Mouse (Mus musculus) liver, embryonic 16.5 days (tissue): ENCODE measurements at regions not wholly inside any gene's neighbourhood (a gene's known extent, or its start where the extent isn't known, plus 50 kb on each side); places are given as distances from the start of the nearest gene placed in this dataset.

Experiments used
- ATAC-seq: fragments of 200-750 bp; cut with Nextera tagmentation; 2 replicates; pipeline ENCODE4 v1.8.0; 2017; ENCODE audit warnings: low read depth, mild to moderate bottlenecking, moderate number of reproducible peaks, moderate library complexity
- H3K27ac ChIP-seq: fragments of 300-500 bp; sonication (generic); 2 replicates; pipeline ENCODE4 v1.5.1; 2014; ENCODE audit warnings: mild to moderate bottlenecking, low read length
- H3K27me3 ChIP-seq: fragments of 300-500 bp; sonication (generic); 2 replicates; pipeline ENCODE4 v1.6.1; 2014; ENCODE audit warnings: low read depth, low read length, mixed read lengths; ENCODE audit not compliant: control insufficient read depth, insufficient read depth
- H3K36me3 ChIP-seq: fragments of 300-500 bp; sonication (generic); 2 replicates; pipeline ENCODE4 v1.6.1; 2014; ENCODE audit warnings: mild to moderate bottlenecking; ENCODE audit not compliant: control insufficient read depth, insufficient read depth
- H3K4me1 ChIP-seq: fragments of 300-500 bp; sonication (generic); 2 replicates; pipeline ENCODE4 v1.6.1; 2014; ENCODE audit warnings: low read depth, low read length, mixed read lengths; ENCODE audit not compliant: control insufficient read depth
- H3K4me2 ChIP-seq: fragments of 300-500 bp; sonication (generic); 2 replicates; pipeline ENCODE4 v1.6.1; 2014; ENCODE audit warnings: low read depth, low read length, mixed read lengths
- H3K4me3 ChIP-seq: fragments of 300-500 bp; sonication (generic); 2 replicates; pipeline ENCODE4 v1.5.1; 2014; ENCODE audit warnings: low read depth, mild to moderate bottlenecking, low read length
- H3K9ac ChIP-seq: fragments of 300-500 bp; sonication (generic); 2 replicates; pipeline ENCODE4 v1.6.1; 2014; ENCODE audit warnings: low read depth, low read length
- H3K9me3 ChIP-seq: fragments of 300-500 bp; sonication (generic); replicated peaks from 2 replicates; pipeline ENCODE4 v1.6.1; 2016; ENCODE audit warnings: low read length; ENCODE audit not compliant: control insufficient read depth
- WGBS: fragments of 180-500 bp; shearing (Covaris S2); extraction: QIAGEN DNeasy Blood & Tissue Kit; methylation state at CpG from one replicate; pipeline ENCODE4 v1.1.7; 2014; ENCODE audit not compliant: insufficient replicate concordance; 5-methylcytosine and 5-hydroxymethylcytosine counted together

DNA sequence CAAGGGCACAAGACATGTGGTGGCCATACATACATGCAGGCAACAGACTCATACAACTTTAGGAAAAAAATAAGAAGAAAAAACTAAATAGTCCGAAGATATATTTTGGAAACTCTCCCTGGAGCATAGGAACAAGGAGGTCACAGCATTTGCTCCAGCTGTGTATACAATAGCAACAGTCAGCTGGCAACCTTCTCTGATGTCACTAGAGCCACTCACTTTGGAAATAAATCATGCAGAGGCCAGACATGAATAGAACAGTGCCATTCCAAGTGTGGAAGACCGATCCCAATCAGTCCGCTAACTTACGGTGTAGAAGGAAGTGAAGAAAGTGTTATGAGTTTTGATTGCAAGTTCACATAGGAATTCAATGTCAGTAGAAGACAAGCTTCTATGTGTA is 132.8 kb downstream of the Lca5 start:
- no peak for ATAC-seq
- WGBS, result 75% methylated on average over 4 of the region's 4 CpGs
- H3K27me3 ChIP-seq, result no peaks in the 10 kb centered on the region
- H3K27ac ChIP-seq, result no peak overlapping the region
- H3K9me3 ChIP-seq, result no peaks in the 10 kb centered on the region
- H3K9ac ChIP-seq, result no peak overlapping the region
- H3K4me3 ChIP-seq, result no peak overlapping the region
- no peaks in the 10 kb centered on the region for H3K36me3 ChIP-seq
- H3K4me2 ChIP-seq, result no peak overlapping the region
- H3K4me1 ChIP-seq, result no peaks in the 10 kb centered on the region

DNA sequence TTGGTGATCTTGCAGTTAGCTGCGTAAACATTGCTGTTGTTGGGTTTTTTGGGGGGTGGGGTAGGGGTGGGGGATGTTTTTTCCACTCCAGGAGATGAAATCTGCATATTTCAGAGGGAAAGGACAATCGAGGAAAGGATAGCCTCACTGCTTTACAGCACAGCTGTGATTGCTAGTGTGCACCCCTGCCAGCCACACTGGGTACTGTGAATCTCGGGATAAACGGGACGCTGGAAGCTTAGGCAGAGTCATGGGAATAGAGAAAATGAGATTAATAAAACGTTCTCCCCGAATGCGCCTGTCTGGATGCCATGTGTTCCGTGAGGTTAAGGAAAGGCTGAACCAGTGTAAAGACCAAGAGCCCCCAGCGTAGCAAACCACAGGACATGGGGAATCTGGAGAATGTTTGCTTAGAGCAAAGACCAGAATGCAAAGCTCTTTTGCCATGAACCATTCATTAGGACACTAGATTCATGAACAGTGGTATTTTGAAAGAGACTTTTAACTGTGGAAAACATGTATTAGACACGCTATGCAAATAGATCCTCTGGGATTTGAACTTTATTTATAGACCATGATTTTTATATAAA is 133.5 kb downstream of the Lca5 start:
- Histone ChIP-seq H3K4me3 (no peak overlapping the region), H3K4me2 (no peak overlapping the region), H3K36me3 (no peaks in the 10 kb centered on the region), H3K4me1 (no peaks in the 10 kb centered on the region), H3K27me3 (no peaks in the 10 kb centered on the region), H3K27ac (no peak overlapping the region), H3K9me3 (no peaks in the 10 kb centered on the region), H3K9ac (no peak overlapping the region)
- 57% methylated on average over 11 of the region's 11 CpGs for WGBS
- ATAC-seq, result no peak

DNA sequence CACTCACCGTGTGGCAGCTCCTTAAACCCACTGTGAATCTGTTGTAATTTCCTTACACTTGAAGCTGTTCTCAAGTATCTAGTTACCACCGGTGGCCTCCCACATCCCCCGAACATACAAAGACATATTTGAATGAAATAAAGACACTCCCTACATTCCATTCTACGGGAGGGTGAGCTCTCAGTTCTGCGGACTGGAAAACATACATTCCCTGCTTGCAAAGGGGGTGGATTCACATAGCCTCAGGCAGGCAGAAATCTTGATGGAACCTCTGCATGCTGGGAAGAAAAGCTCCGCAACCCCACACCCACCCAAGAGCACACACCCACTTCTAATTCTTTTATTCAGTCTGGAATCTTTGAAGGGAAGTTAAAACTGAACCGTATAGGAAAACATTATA is 136.0 kb downstream of the Lca5 start:
- Histone ChIP-seq H3K4me3 (no peak overlapping the region), H3K9ac (no peak overlapping the region), H3K27me3 (no peaks in the 10 kb centered on the region), H3K36me3 (no peaks in the 10 kb centered on the region), H3K27ac (no peak overlapping the region), H3K4me1 (no peaks in the 10 kb centered on the region), H3K4me2 (no peak overlapping the region), H3K9me3 (no peaks in the 10 kb centered on the region)
- 69% methylated on average over 7 of the region's 7 CpGs for WGBS
- no peak for ATAC-seq

GRCm38 (mm10) chr9:83300500-83300899 is 140.4 kb downstream of the Lca5 start:
- Histone ChIP-seq H3K27me3 (no peaks in the 10 kb centered on the region), H3K9me3 (no peaks in the 10 kb centered on the region), H3K4me2 (no peak overlapping the region), H3K36me3 (no peaks in the 10 kb centered on the region), H3K9ac (no peak overlapping the region), H3K4me3 (no peak overlapping the region), H3K27ac (no peak overlapping the region), H3K4me1 (no peaks in the 10 kb centered on the region)
- no peak for ATAC-seq
- WGBS, result 54% methylated on average over 4 of the region's 4 CpGs

DNA sequence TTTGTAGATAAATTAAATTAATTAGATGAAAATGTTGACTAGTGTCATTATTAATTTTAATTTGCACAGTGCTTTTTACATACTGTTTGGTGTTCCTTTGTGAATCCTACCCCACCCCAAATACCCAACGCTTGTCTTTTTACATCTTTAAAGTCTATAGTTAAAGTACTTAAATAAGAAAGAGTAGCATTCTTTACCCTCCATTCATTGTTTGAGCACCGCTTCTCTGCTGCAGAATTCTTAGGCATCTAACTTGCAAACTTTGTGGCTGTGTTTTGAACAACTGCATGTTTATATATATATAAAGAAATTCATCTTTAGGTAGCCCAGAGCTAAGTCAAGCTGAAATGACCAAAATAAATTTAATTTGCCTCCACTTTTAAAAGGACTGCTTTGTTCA is 140.9 kb downstream of the Lca5 start:
- WGBS, result 67% methylated on average over 2 of the region's 2 CpGs
- Histone ChIP-seq H3K4me1 (no peaks in the 10 kb centered on the region), H3K36me3 (no peaks in the 10 kb centered on the region), H3K4me2 (no peak overlapping the region), H3K9ac (no peak overlapping the region), H3K27ac (no peak overlapping the region), H3K9me3 (no peaks in the 10 kb centered on the region), H3K27me3 (no peaks in the 10 kb centered on the region), H3K4me3 (no peak overlapping the region)
- no peak for ATAC-seq

GRCm38 (mm10) chr9:83299623-83300022 is 141.3 kb downstream of the Lca5 start:
- Histone ChIP-seq H3K9me3 (no peaks in the 10 kb centered on the region), H3K4me1 (no peaks in the 10 kb centered on the region), H3K36me3 (no peaks in the 10 kb centered on the region), H3K27ac (no peak overlapping the region), H3K27me3 (no peaks in the 10 kb centered on the region), H3K9ac (no peak overlapping the region), H3K4me3 (no peak overlapping the region), H3K4me2 (no peak overlapping the region)
- WGBS, result 33% methylated on average over 2 of the region's 2 CpGs
- no peak for ATAC-seq

GRCm38 (mm10) chr9:83295453-83295852 is 145.5 kb downstream of the Lca5 start:
- ATAC-seq, result no peak
- no peak overlapping the region for H3K9ac ChIP-seq
- H3K4me2 ChIP-seq, result no peak overlapping the region
- H3K27me3 ChIP-seq, result no peaks in the 10 kb centered on the region
- no peak overlapping the region for H3K4me3 ChIP-seq
- H3K9me3 ChIP-seq, result no peaks in the 10 kb centered on the region
- no peaks in the 10 kb centered on the region for H3K36me3 ChIP-seq
- 64% methylated on average over 9 of the region's 9 CpGs for WGBS
- no peak overlapping the region for H3K27ac ChIP-seq
- H3K4me1 ChIP-seq, result no peaks in the 10 kb centered on the region

DNA sequence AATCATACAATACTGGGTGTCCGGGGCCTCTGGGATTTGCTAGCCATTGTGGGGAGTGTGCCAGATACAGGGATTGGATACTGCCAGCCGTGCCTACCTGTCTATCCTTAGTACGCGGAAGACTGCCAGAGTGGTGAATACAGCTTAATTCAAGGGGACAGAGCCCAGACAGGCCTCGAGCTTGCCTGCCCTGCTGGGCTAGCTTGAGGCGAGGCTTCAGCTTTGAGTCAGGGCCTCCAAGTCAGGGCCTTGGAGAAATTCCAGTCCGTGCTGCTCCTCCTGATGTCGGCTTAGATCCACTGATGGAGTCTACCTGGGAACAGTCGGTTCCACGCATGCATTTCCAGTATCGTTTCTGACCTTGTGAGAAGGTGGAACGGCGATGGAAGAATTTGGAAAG is 146.5 kb downstream of the Lca5 start:
- Histone ChIP-seq H3K9me3 (no peaks in the 10 kb centered on the region), H3K36me3 (no peaks in the 10 kb centered on the region), H3K27ac (no peak overlapping the region), H3K27me3 (no peaks in the 10 kb centered on the region), H3K9ac (no peak overlapping the region), H3K4me2 (no peak overlapping the region), H3K4me3 (no peak overlapping the region), H3K4me1 (no peaks in the 10 kb centered on the region)
- WGBS, result 72% methylated on average over 13 of the region's 13 CpGs
- ATAC-seq, result no peak

- no peak overlapping the region for H3K9ac ChIP-seq
- no peaks in the 10 kb centered on the region for H3K4me1 ChIP-seq
- H3K27ac ChIP-seq, result no peak overlapping the region
- no peak overlapping the region for H3K4me3 ChIP-seq
- H3K27me3 ChIP-seq, result no peaks in the 10 kb centered on the region
- no peaks in the 10 kb centered on the region for H3K36me3 ChIP-seq
- ATAC-seq, result no peak
- WGBS, result 44% methylated on average over 1 of the region's 1 CpGs
- no peak overlapping the region for H3K4me2 ChIP-seq
- no peaks in the 10 kb centered on the region for H3K9me3 ChIP-seq
Measured at GRCm38 (mm10) chr9:83284097-83284496, 137.6 kb upstream of the Hmgn3 start.
